Mouse (Mus musculus): ENCODE measurements around the gene Gm10337.

GRCm38 (mm10) chr15:102532106-102532900, 28.8 kb downstream of the Gm10337 start:
- TF ChIP-seq POLR2A (IDR thresholded peaks at IDR 0.05; ENCODE audit: control insufficient read depth, extremely low read depth, insufficient read depth, low read length, poor library complexity) (no peak), CTCF (IDR thresholded peaks at IDR 0.05; ENCODE audit: borderline replicate concordance, control insufficient read depth, extremely low read depth, insufficient read depth, low read length, poor library complexity) (no peak)
